ENCODE assay signal across 8 mouse cellular contexts in genomic region chr7:119185181-119185940, GRCm38 (mm10). TPM values are rescaled to one million over a fixed set of nuclear protein-coding genes. Genes with fewer than 3 reads are reported as not detected.
A peak's percentile ranks its signal among the peaks of the same experiment; 100 is the strongest.
DNase-seq lines count a peak whose midpoint lies in the region; ATAC-seq lines count a peak whose summit lies in the region.

No protein-coding gene starts in this region.

- H3K9ac ChIP-seq in kidney, embryonic 16.5 days (replicated peaks; ENCODE audit: low read length): no peak overlapping the region
- peak overlapping the region; percentile 35; the same call in 1 of the 2 replicates for H3K9ac ChIP-seq in hindbrain, embryonic 11.5 days (ENCODE audit: low read depth, low read length)

- H3K4me3 ChIP-seq in kidney, embryonic 16.5 days (ENCODE audit: low read length): no peak overlapping the region; the same call in 1 of the 2 replicates
- peak overlapping the region; percentile 38 for H3K4me3 ChIP-seq in hindbrain, embryonic 11.5 days (ENCODE audit: low read depth, low read length)

- H3K4me2 ChIP-seq in kidney, embryonic 16.5 days (replicated peaks; ENCODE audit: low read depth, low read length): peak overlapping the region; percentile 84
- H3K4me2 ChIP-seq in hindbrain, embryonic 11.5 days (replicated peaks; ENCODE audit: low read depth, low read length): peak overlapping the region; percentile 68

- peaks cover 35% of the 10 kb centered on the region for H3K27me3 ChIP-seq in kidney, embryonic 16.5 days (ENCODE audit: insufficient read depth, low read length)
- peaks cover 12% of the 10 kb centered on the region for H3K27me3 ChIP-seq in hindbrain, embryonic 11.5 days (ENCODE audit: control insufficient read depth, insufficient read depth, low read length)

- no peak for DNase-seq in kidney, adult 11 months
- DNase-seq in embryo, embryonic 10 days (ENCODE audit: low spot score): peak; percentile 31
- DNase-seq in hindbrain, embryonic 11.5 days (ENCODE audit: low spot score): peak; percentile 57
- DNase-seq in neural tube, embryonic 10.5 days (ENCODE audit: extremely low spot score, low spot score): peak; percentile 29
- no peak for DNase-seq in gastrocnemius, postnatal 4 days (ENCODE audit: low spot score in 2 of 2)
- DNase-seq in spleen, postnatal 4 days (ENCODE audit: low spot score in 2 of 2): no peak

- H3K9me3 ChIP-seq in kidney, embryonic 16.5 days (ENCODE audit: low read length): no peaks in the 10 kb centered on the region
- H3K9me3 ChIP-seq in hindbrain, embryonic 11.5 days (ENCODE audit: control insufficient read depth, low read length): no peaks in the 10 kb centered on the region

- no peak overlapping the region for H3K27ac ChIP-seq in kidney, embryonic 16.5 days (ENCODE audit: low read length)
- no peak overlapping the region for H3K27ac ChIP-seq in hindbrain, embryonic 11.5 days (ENCODE audit: low read depth, low read length)

- peaks cover 7% of the 10 kb centered on the region; the same call in 1 of the 2 replicates for H3K4me1 ChIP-seq in kidney, embryonic 16.5 days (ENCODE audit: insufficient read depth, low read length)
- no peaks in the 10 kb centered on the region for H3K4me1 ChIP-seq in hindbrain, embryonic 11.5 days (replicated peaks; ENCODE audit: control insufficient read depth, insufficient read depth, low read length)

- H3K36me3 ChIP-seq in kidney, embryonic 16.5 days (ENCODE audit: insufficient read depth, low read length): no peaks in the 10 kb centered on the region
- no peaks in the 10 kb centered on the region for H3K36me3 ChIP-seq in hindbrain, embryonic 11.5 days (ENCODE audit: control insufficient read depth, insufficient read depth, low read length)

- 2% methylated on average over 23 of the region's 23 CpGs for WGBS in kidney, embryonic 16.5 days
- 2% methylated on average over 23 of the region's 23 CpGs for WGBS in hindbrain, embryonic 11.5 days

- ATAC-seq in kidney, embryonic 16.5 days (ENCODE audit: low FRiP score, low TSS enrichment): no peak
- ATAC-seq in hindbrain, embryonic 11.5 days (ENCODE audit: low FRiP score): peak; percentile 44
- no peak for ATAC-seq in erythroid progenitor cell, adult 5-6 weeks (replicated peaks; ENCODE audit: low FRiP score, poor library complexity, severe bottlenecking)

RNA-seq across cellular contexts. Expression of gene Gpr139, which starts 1.0 kb away (rescaled TPM):
- polyA plus RNA-seq in kidney, embryonic 16.5 days (2015; fragmentation: Nextera tagmentation; extraction: Ambion mirVana): 0.06 and 0.07 TPM in 2 replicates
- polyA plus RNA-seq in hindbrain, embryonic 11.5 days (2014; fragmentation: Nextera tagmentation; extraction: Ambion mirVana): 2.2 and 2.4 TPM in 2 replicates
- not detected for total RNA-seq in gastrocnemius, postnatal 4 days (2021)
- not detected in 2 replicates for total RNA-seq in erythroid progenitor cell, adult 5-6 weeks (2015; ENCODE audit: low replicate concordance)
- not detected in 2 replicates for total RNA-seq in erythroid progenitor cell, adult 5-6 weeks (2017; ENCODE audit: low replicate concordance)

Comparison
In these comparisons a context has a peak if more than half of its experiments do, and no peak if none do; other contexts are left out.
1. DNase-seq: peak in embryo, embryonic 10 days (single experiment), hindbrain, embryonic 11.5 days (single experiment) and neural tube, embryonic 10.5 days (single experiment); none in kidney, adult 11 months (single experiment), gastrocnemius, postnatal 4 days (0 of 2) and spleen, postnatal 4 days (0 of 2).